Mouse (Mus musculus): ENCODE data around the gene Nmral1.
"Not testable (repeated sequence)": the region's sequence is repeated elsewhere in the genome, so short reads cannot be mapped to it uniquely, and the experiment has no call there.

Gene Nmral1

GRCm38 (mm10) chr16:4713861-4714710 is 5.1 kb downstream of the Nmral1 start:
- DNase-seq (ENCODE audit: low spot score) = no peak

- DNase-seq (ENCODE audit: low spot score) = no peak
Observed at GRCm38 (mm10) chr16:4711173-4711572, 8.0 kb downstream of the Nmral1 start.

GRCm38 (mm10) chr16:4705541-4705940 is 13.6 kb downstream of the Nmral1 start:
- DNase-seq (ENCODE audit: low spot score) = no peak

- DNase-seq (ENCODE audit: low spot score) = no peak
Observed at GRCm38 (mm10) chr16:4702646-4703045, 16.5 kb downstream of the Nmral1 start.

- no peak for DNase-seq (ENCODE audit: low spot score)
Observed at GRCm38 (mm10) chr16:4701211-4701610, 17.9 kb downstream of the Nmral1 start.

GRCm38 (mm10) chr16:4689371-4689770 is 29.8 kb downstream of the Nmral1 start:
- not testable (repeated sequence) for DNase-seq (ENCODE audit: low spot score)

GRCm38 (mm10) chr16:4684457-4684791 is 34.7 kb downstream of the Nmral1 start:
- DNase-seq (ENCODE audit: low spot score) = no peak

GRCm38 (mm10) chr16:4683581-4684456 is 35.3 kb downstream of the Nmral1 start:
- DNase-seq (ENCODE audit: low spot score) = peak; percentile 98

- no peak for DNase-seq (ENCODE audit: low spot score)
Observed at GRCm38 (mm10) chr16:4683193-4683580, 36.0 kb downstream of the Nmral1 start.

- no peak for DNase-seq (ENCODE audit: low spot score)
Observed at GRCm38 (mm10) chr16:4682628-4683179, 36.5 kb downstream of the Nmral1 start.

GRCm38 (mm10) chr16:4680922-4681455 is 38.2 kb downstream of the Nmral1 start:
- not testable (repeated sequence) for DNase-seq (ENCODE audit: low spot score)

- DNase-seq (ENCODE audit: low spot score) = peak; percentile 95
Observed at GRCm38 (mm10) chr16:4679121-4680018, 39.8 kb downstream of the Nmral1 start, which contains the start of gene Coro7. TSS of gene Coro7 (minus strand) at chr16:4679777.

- DNase-seq (ENCODE audit: low spot score) = no peak
Observed at GRCm38 (mm10) chr16:4678080-4678479, 41.1 kb downstream of the Nmral1 start.

GRCm38 (mm10) chr16:4676836-4677235 is 42.3 kb downstream of the Nmral1 start:
- no peak for DNase-seq (ENCODE audit: low spot score)

GRCm38 (mm10) chr16:4674091-4674490 is 45.1 kb downstream of the Nmral1 start:
- DNase-seq (ENCODE audit: low spot score) = no peak

GRCm38 (mm10) chr16:4670317-4670716 is 48.8 kb downstream of the Nmral1 start:
- no peak for DNase-seq (ENCODE audit: low spot score)

- DNase-seq (ENCODE audit: low spot score) = peak; percentile 98
Observed at GRCm38 (mm10) chr16:4667190-4667808, 51.9 kb downstream of the Nmral1 start.

- no peak for DNase-seq (ENCODE audit: low spot score)
Observed at GRCm38 (mm10) chr16:4665726-4666125, 53.4 kb downstream of the Nmral1 start.

GRCm38 (mm10) chr16:4663806-4664205 is 55.4 kb downstream of the Nmral1 start:
- DNase-seq (ENCODE audit: low spot score) = no peak

GRCm38 (mm10) chr16:4661605-4662004 is 57.6 kb downstream of the Nmral1 start:
- DNase-seq (ENCODE audit: low spot score) = no peak
